Mouse (Mus musculus) intestine, postnatal 0 days (tissue): ENCODE measurements at regions not wholly inside any gene's neighbourhood (a gene's known extent, or its start where the extent isn't known, plus 50 kb on each side); places are given as distances from the start of the nearest gene placed in this dataset.

Experiments used
- ATAC-seq: fragments of 200-750 bp; cut with Nextera tagmentation; 2 replicates; pipeline ENCODE4 v1.8.0; 2017; ENCODE audit warnings: mild to moderate bottlenecking, moderate TSS enrichment, moderate library complexity
- H3K27ac ChIP-seq: fragments of 300-500 bp; sonication (generic); 2 replicates; pipeline ENCODE4 v1.5.1; 2014; ENCODE audit warnings: mild to moderate bottlenecking, low read depth, low read length, moderate library complexity
- H3K27me3 ChIP-seq: fragments of 300-500 bp; sonication (generic); replicated peaks from 2 replicates; pipeline ENCODE4 v1.6.1; 2014; ENCODE audit warnings: low read length, mixed read lengths; ENCODE audit not compliant: control insufficient read depth, insufficient read depth
- H3K36me3 ChIP-seq: fragments of 300-500 bp; sonication (generic); 2 replicates; pipeline ENCODE4 v1.6.1; 2014; ENCODE audit warnings: mild to moderate bottlenecking, moderate library complexity; ENCODE audit not compliant: control insufficient read depth, insufficient read depth
- H3K4me1 ChIP-seq: fragments of 300-500 bp; sonication (generic); replicated peaks from 2 replicates; pipeline ENCODE4 v1.6.1; 2014; ENCODE audit warnings: antibody characterized with exemption, low read length, mixed read lengths; ENCODE audit not compliant: control insufficient read depth, insufficient read depth
- H3K4me2 ChIP-seq: fragments of 300-500 bp; sonication (generic); replicated peaks from 2 replicates; pipeline ENCODE4 v1.6.1; 2014; ENCODE audit warnings: low read depth, mild to moderate bottlenecking, moderate library complexity
- H3K4me3 ChIP-seq: fragments of 300-500 bp; sonication (generic); 2 replicates; pipeline ENCODE4 v1.5.1; 2014; ENCODE audit warnings: low read depth, low read length
- H3K9ac ChIP-seq: fragments of 300-500 bp; sonication (generic); 2 replicates; pipeline ENCODE4 v1.6.1; 2014; ENCODE audit warnings: mild to moderate bottlenecking, low read depth, low read length
- H3K9me3 ChIP-seq: fragments of 300-500 bp; sonication (generic); 2 replicates; pipeline ENCODE4 v1.6.1; 2016; ENCODE audit warnings: mixed run types; ENCODE audit not compliant: control insufficient read depth
- CTCF ChIP-seq: sonication (generic); IDR thresholded peaks from 2 replicates; pipeline ENCODE4 v1.5.1; 2016; ENCODE audit warnings: low read depth, mild to moderate bottlenecking, control low read depth, antibody characterized with exemption, moderate library complexity
- WGBS: fragments of 180-500 bp; shearing (Covaris S2); extraction: QIAGEN DNeasy Blood & Tissue Kit; methylation state at CpG from one replicate; pipeline ENCODE4 v1.1.7; 2014; 5-methylcytosine and 5-hydroxymethylcytosine counted together

- H3K4me2 ChIP-seq = no peak overlapping the region
- H3K36me3 ChIP-seq = no peaks in the 10 kb centered on the region
- 51% methylated on average over 6 of the region's 6 CpGs for WGBS
- H3K4me1 ChIP-seq = no peaks in the 10 kb centered on the region
- H3K27me3 ChIP-seq = no peaks in the 10 kb centered on the region
- H3K4me3 ChIP-seq = no peak overlapping the region
- no peaks in the 10 kb centered on the region for H3K9me3 ChIP-seq
- no peak overlapping the region for H3K27ac ChIP-seq
- H3K9ac ChIP-seq = no peak overlapping the region
- no peak for ATAC-seq
- TF ChIP-seq CTCF = no peak
These were observed 50.8 kb upstream of the Ptpn13 start for GRCm38 (mm10) chr5:103374162-103374561.

DNA sequence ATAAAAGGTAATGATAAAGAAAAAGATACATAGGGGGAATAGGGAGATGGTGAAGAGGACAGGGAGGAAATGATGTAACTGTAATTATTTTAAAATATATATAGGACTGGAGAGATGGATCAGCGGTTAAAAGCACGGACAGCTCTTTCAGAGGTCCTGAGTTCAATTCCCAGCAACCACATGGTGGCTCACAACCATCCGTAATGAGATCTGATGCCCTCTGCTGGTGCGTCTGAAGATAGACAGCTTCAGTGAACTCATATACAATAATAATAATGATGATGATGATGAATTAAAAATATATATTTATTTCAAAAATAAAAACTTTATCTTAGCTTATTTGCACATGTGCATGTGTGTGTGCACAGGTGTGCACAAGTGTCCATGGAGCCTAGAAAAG, 51.9 kb upstream of the Ptpn13 start:
- Histone ChIP-seq H3K27me3 (no peaks in the 10 kb centered on the region), H3K9ac (no peak overlapping the region), H3K4me1 (no peaks in the 10 kb centered on the region), H3K27ac (no peak overlapping the region), H3K4me3 (no peak overlapping the region), H3K36me3 (no peaks in the 10 kb centered on the region), H3K9me3 (no peaks in the 10 kb centered on the region), H3K4me2 (no peak overlapping the region)
- WGBS = 94% methylated on average over 4 of the region's 4 CpGs
- no peak for TF ChIP-seq CTCF
- ATAC-seq = no peak

GRCm38 (mm10) chr5:103370456-103370855, 54.5 kb upstream of the Ptpn13 start:
- ATAC-seq = no peak
- Histone ChIP-seq H3K4me2 (no peak overlapping the region), H3K27ac (no peak overlapping the region), H3K9me3 (no peaks in the 10 kb centered on the region), H3K36me3 (no peaks in the 10 kb centered on the region), H3K27me3 (no peaks in the 10 kb centered on the region), H3K4me3 (no peak overlapping the region), H3K4me1 (no peaks in the 10 kb centered on the region), H3K9ac (no peak overlapping the region)
- no peak for TF ChIP-seq CTCF
- 67% methylated on average over 4 of the region's 4 CpGs for WGBS

DNA sequence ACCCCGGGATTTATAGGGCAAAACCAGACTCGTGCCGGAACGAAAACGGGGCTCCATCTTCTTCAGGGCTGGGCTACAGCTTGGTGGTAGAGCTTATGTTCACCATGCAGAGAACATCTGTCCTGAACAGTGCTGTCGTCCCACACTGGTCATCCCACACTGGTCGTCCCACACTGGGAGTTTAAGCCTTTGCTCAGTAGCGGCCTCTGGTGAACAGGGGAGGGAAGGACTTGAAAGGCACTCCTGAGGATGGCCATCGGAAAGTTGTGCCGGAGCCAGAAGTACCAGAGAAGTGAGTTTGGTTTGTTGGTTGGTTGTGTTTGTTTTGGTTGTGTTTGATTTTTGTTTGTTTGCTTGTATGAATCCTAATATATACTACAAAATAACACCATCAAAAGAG, 56.0 kb upstream of the Ptpn13 start:
- ATAC-seq = no peak
- 82% methylated on average over 10 of the region's 10 CpGs for WGBS
- peak; percentile 51 for TF ChIP-seq CTCF
- H3K4me2 ChIP-seq = no peak overlapping the region
- no peak overlapping the region for H3K27ac ChIP-seq
- no peaks in the 10 kb centered on the region for H3K27me3 ChIP-seq
- no peak overlapping the region for H3K9ac ChIP-seq
- no peak overlapping the region for H3K4me3 ChIP-seq
- no peaks in the 10 kb centered on the region for H3K4me1 ChIP-seq
- H3K9me3 ChIP-seq = no peaks in the 10 kb centered on the region
- H3K36me3 ChIP-seq = no peaks in the 10 kb centered on the region

DNA sequence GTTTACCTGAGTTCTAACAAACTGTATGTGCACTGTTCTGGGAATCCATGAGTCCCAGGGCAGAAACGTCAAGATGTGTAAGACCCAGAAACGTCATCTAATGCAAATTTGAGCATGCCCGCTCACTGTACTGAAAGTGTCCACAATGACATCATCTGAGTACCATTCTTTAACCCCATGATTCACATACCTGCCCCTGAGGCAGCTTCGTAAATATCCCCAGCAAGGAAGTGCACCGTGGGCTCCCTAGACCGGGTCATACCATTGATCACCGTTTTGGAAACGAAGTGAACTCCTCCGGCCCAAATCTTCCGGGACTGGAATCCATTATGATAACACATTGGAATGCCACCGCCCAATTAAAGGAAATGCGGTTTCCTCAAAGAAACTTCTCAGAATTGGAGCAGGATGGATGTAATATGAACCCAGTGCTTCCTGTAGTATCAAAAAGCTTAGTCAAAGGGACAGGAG, 57.8 kb upstream of the Ptpn13 start:
- Histone ChIP-seq H3K4me2 (no peak overlapping the region), H3K4me3 (no peak overlapping the region), H3K36me3 (no peaks in the 10 kb centered on the region), H3K27me3 (no peaks in the 10 kb centered on the region), H3K9me3 (no peaks in the 10 kb centered on the region), H3K4me1 (no peaks in the 10 kb centered on the region), H3K27ac (no peak overlapping the region), H3K9ac (no peak overlapping the region)
- no peak for TF ChIP-seq CTCF
- ATAC-seq = no peak
- 56% methylated on average over 12 of the region's 12 CpGs for WGBS

DNA sequence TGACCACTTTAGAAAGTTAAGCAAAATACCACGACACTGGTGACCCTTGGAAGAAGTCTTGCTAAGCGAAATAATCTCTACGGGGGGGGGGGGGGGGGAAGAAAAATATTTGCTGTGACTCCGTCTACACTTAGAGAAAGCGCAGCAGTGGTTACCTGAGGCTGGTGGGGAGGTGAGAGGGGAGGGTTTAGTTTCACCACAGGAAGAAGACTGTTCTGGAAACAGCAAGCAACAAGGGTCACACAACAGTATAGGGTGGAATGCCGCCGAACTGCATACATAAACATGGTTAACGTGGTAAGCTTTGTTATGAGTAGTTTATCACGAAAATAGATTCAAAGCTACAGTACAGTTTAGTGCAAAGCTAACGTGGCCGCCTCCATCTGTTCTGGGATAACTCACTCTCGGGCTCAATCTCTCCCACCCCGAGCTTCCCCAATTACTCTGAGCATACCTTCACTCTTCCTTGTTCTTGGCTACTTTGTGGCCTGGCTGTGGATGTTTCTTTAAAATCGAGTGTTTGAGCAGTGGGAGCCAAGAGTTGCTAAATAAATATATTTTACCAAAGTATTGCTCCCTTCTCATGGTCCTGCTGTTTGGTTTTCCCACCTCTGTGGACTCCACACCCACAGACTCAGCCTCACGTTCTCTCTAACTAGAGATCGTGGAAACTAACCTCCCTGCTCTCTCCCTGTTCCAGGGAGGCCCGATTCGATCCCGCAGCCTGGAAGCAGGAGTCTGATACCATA, 59.1 kb upstream of the Ptpn13 start:
- no peak for ATAC-seq
- H3K27ac ChIP-seq = no peak overlapping the region

More for the DNA sequence above, 59.1 kb upstream of the Ptpn13 start:
- H3K36me3 ChIP-seq = no peaks in the 10 kb centered on the region
- no peaks in the 10 kb centered on the region for H3K27me3 ChIP-seq
- no peak overlapping the region for H3K9ac ChIP-seq
- no peak for TF ChIP-seq CTCF
- no peak overlapping the region for H3K4me3 ChIP-seq
- 83% methylated on average over 19 of the region's 19 CpGs for WGBS
- no peaks in the 10 kb centered on the region for H3K4me1 ChIP-seq
- no peak overlapping the region for H3K4me2 ChIP-seq
- no peaks in the 10 kb centered on the region for H3K9me3 ChIP-seq
